Mouse (Mus musculus): Measurements from ENCODE around the gene Cypt4.
"Not testable (repeated sequence)": the region's sequence is repeated elsewhere in the genome, so short reads cannot be mapped to it uniquely, and the experiment has no call there.

Cypt4 gene

GRCm38 (mm10) chr9:24624896-24625295 lies at the start of gene Cypt4:
Gene Cypt4, plus strand, starts transcription at chr9:24625196.
- no peak for DNase-seq (ENCODE audit: low read depth, low spot score)

GRCm38 (mm10) chr9:24637341-24637740 lies 12.3 kb downstream of the Cypt4 start:
- not testable (repeated sequence) for DNase-seq (ENCODE audit: low read depth, low spot score)
